Mouse (Mus musculus) limb, embryonic 14.5 days (tissue): Measurements from ENCODE around the gene Bag6. TPM values are rescaled to one million over a fixed set of nuclear protein-coding genes. Genes with fewer than 3 reads are reported as not detected.

Experiments
- ATAC-seq: fragments of 200-750 bp; cut with Nextera tagmentation; 2 replicates; pipeline ENCODE4 v1.8.0; 2017; ENCODE audit warnings: low read depth, moderate number of reproducible peaks, moderate TSS enrichment; ENCODE audit not compliant: low FRiP score
- DNase-seq: peaks from one replicate; pipeline ENCODE4 v3.0.0-alpha.2; 2015; ENCODE audit warnings: low spot score
- H3K27ac ChIP-seq: fragments of 300-500 bp; sonication (generic); replicated peaks from 2 replicates; pipeline ENCODE4 v1.5.1; 2014; ENCODE audit warnings: low read depth, mild to moderate bottlenecking, low read length, moderate library complexity, mixed read lengths
- H3K27me3 ChIP-seq: fragments of 300-500 bp; sonication (generic); 2 replicates; pipeline ENCODE4 v1.6.1; 2014; ENCODE audit warnings: low read length, mixed read lengths; ENCODE audit not compliant: control insufficient read depth, insufficient read depth
- H3K36me3 ChIP-seq: fragments of 300-500 bp; sonication (generic); 2 replicates; pipeline ENCODE4 v1.6.1; 2014; ENCODE audit warnings: mild to moderate bottlenecking, low read length, moderate library complexity, mixed read lengths; ENCODE audit not compliant: control insufficient read depth, insufficient read depth
- H3K4me1 ChIP-seq: fragments of 300-500 bp; sonication (generic); 2 replicates; pipeline ENCODE4 v1.6.1; 2014; ENCODE audit warnings: antibody characterized with exemption, low read length, mixed read lengths; ENCODE audit not compliant: control insufficient read depth, insufficient read depth
- H3K4me2 ChIP-seq: fragments of 300-500 bp; sonication (generic); replicated peaks from 2 replicates; pipeline ENCODE4 v1.6.1; 2014; ENCODE audit warnings: low read depth, mild to moderate bottlenecking, low read length, moderate library complexity; ENCODE audit not compliant: severe bottlenecking
- H3K4me3 ChIP-seq: fragments of 300-500 bp; sonication (generic); replicated peaks from 2 replicates; pipeline ENCODE4 v1.5.1; 2014; ENCODE audit warnings: low read length
- H3K9ac ChIP-seq: fragments of 300-500 bp; sonication (generic); 2 replicates; pipeline ENCODE4 v1.6.1; 2014; ENCODE audit warnings: mild to moderate bottlenecking, low read depth, low read length, moderate library complexity; ENCODE audit not compliant: severe bottlenecking
- H3K9me3 ChIP-seq: fragments of 300-500 bp; sonication (generic); 2 replicates; pipeline ENCODE4 v1.6.1; 2016; ENCODE audit warnings: low read length; ENCODE audit not compliant: control insufficient read depth
- POLR2A ChIP-seq: fragments of 200-500 bp; IDR thresholded peaks from 2 replicates; pipeline ENCODE4 v1.8.0; 2012; ENCODE audit warnings: inconsistent platforms, mild to moderate bottlenecking, moderate library complexity, borderline replicate concordance; ENCODE audit not compliant: insufficient read depth, insufficient read length; ENCODE audit errors: extremely low read depth
- WGBS: fragments of 180-500 bp; shearing (Covaris S2); extraction: QIAGEN DNeasy Blood & Tissue Kit; methylation state at CpG from one replicate; pipeline ENCODE4 v1.1.7; 2014; 5-methylcytosine and 5-hydroxymethylcytosine counted together
- polyA plus RNA-seq, 2 experiments: library from polyadenylated mRNA; depleted of rRNA in 1 of 2; stranded (reverse) in 1 of 2; unstranded in 1 of 2; fragments of >200 nt; fragmentation: Nextera tagmentation in 1 of 2; extraction: Ambion mirVana in 1 of 2; gene quantifications; 2 replicates each; pipeline versions ENCODE4 v1.2.1 to v1.2.3; 2012 to 2014

Gene Bag6
- polyA plus RNA-seq, 2 experiments: 76.2 to 265 TPM

DNA sequence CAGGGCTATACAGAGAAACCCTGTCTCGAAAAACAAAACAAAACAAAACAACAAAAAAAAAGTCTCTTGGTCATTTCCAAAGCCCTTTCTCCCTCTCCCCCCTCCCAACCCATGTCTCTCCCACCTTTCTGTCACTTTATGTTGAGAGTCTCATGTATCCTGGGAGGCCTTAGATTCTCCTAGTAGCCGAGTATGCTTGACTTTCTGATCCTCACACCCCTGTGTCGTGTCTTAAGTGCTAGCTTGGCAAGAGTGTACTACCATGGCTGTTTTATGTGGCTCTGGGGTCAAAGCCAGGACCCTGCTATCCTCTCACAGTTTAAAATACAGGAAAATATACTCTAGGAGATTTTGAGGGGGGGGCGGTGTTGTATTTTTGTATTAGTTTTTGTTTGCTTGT is 52.4 kb downstream of the Bag6 start:
- Histone ChIP-seq H3K9me3 (no peaks in the 10 kb centered on the region), H3K9ac (no peak overlapping the region), H3K4me2 (no peak overlapping the region), H3K4me3 (no peak overlapping the region), H3K4me1 (peaks cover 8% of the 10 kb centered on the region), H3K36me3 (no peaks in the 10 kb centered on the region), H3K27ac (0 out of 2 replicates have a peak overlapping the region, but pooled peaks have one; percentile 26), H3K27me3 (no peaks in the 10 kb centered on the region)
- no peak for DNase-seq
- ATAC-seq: no peak
- 62% methylated on average over 4 of the region's 4 CpGs for whole genome bisulfite sequencing
- no peak for TF ChIP-seq POLR2A

DNA sequence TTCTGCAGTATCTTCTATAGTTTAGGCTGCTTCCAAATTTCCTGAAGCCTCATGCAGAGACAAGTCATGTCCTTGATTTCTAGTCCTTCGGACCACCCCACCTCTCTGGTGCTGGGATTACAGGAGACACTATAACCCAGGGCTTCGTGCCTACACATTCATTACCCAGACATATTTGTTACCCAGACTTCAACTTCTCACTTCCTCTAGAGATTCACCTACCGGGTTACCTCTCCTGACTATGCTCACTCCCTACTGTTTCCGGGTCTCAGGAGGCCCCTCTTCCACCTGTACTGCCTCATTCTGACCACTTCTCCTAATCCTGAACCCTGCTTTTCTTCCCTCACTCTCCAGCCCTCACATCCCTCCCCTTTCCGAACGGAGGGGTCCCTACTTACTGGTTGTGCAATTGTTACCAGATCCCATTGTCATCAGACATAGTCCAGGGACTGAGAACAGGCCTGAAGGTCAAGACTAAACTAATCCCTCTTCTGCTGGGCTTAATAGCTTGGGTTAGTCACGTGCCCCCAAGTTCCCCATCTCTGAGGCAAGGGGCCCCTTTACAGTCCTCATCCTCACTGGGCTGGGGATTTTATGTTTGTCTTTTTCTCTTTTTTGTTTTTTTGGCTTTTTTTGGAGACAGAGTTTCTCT is 53.1 kb downstream of the Bag6 start, which contains the start of gene Lst1:
Gene Lst1, minus strand, starts transcription at position 481 of the 652 bp plus-strand sequence.
- DNase-seq (no peak), ATAC-seq (no peak)
- no peak for TF ChIP-seq POLR2A
- 68% methylated on average over 7 of the region's 7 CpGs for WGBS
- H3K4me2 ChIP-seq: no peak within 1 kb of the TSS
- H3K9ac ChIP-seq: no peak within 1 kb of the TSS
- no peaks in the 10 kb centered on the region for H3K27me3 ChIP-seq
- H3K27ac ChIP-seq: 0 out of 2 replicates have a peak within 1 kb of the TSS, but pooled peaks have one; percentile 26
- no peaks in the 10 kb centered on the region for H3K9me3 ChIP-seq
- H3K4me1 ChIP-seq: peaks cover 8% of the 10 kb centered on the region
- H3K4me3 ChIP-seq: no peak within 1 kb of the TSS
- no peaks in the 10 kb centered on the region for H3K36me3 ChIP-seq

DNA sequence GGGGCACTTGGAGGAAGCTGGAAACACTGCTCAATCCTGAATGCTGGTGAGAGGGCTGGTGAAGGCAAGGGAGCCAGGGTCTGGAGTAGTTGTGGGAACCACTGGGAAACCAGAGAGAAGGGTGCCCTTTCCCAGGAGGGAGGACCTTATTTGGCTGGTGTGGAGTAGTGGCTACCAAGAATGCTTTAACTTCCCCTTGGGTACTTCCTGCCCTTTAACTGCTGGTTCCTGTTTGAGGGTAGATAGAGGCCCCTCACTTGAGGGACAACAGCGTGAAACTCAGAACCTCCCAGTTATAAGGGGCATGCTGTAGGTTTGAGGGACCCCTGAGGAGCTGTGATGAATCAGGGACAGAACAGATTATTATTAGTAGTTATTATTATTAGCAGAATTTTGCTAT is 54.2 kb downstream of the Bag6 start:
- no peak for ATAC-seq
- Histone ChIP-seq H3K27me3 (no peaks in the 10 kb centered on the region; the same call in 1 of the 2 replicates), H3K4me3 (no peak overlapping the region), H3K9ac (no peak overlapping the region), H3K36me3 (no peaks in the 10 kb centered on the region), H3K9me3 (no peaks in the 10 kb centered on the region), H3K27ac (no peak overlapping the region), H3K4me2 (no peak overlapping the region), H3K4me1 (peaks cover 8% of the 10 kb centered on the region)
- WGBS: 80% methylated on average over 1 of the region's 1 CpGs
- no peak for TF ChIP-seq POLR2A
- no peak for DNase-seq

DNA sequence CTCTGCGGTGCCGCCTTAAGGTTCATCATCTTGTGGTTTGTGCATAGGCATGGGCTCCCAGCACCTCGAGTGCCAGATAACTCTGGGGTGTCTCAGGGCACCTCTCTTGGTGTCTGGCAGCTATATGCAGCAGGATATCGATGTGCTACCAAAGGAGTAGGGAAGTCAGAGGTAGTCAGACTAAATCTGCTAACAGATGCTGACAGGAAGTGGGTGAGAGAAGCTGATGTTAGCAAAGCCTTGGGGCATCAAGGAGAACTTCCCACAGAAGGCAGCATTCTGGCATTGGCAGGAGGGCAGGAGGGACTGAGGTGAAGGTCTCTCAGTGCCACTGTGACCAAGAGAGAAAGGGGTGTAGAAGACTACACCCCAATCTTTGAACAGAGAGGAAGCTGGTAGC is 55.1 kb downstream of the Bag6 start:
- Histone ChIP-seq H3K9me3 (no peaks in the 10 kb centered on the region), H3K4me3 (no peak overlapping the region), H3K27ac (no peak overlapping the region), H3K4me2 (no peak overlapping the region), H3K27me3 (peaks cover 5% of the 10 kb centered on the region; the same call in 1 of the 2 replicates), H3K9ac (no peak overlapping the region), H3K4me1 (peaks cover 8% of the 10 kb centered on the region), H3K36me3 (no peaks in the 10 kb centered on the region)
- DNase-seq (no peak), ATAC-seq (no peak)
- no peak for TF ChIP-seq POLR2A
- 73% methylated on average over 4 of the region's 4 CpGs for WGBS

DNA sequence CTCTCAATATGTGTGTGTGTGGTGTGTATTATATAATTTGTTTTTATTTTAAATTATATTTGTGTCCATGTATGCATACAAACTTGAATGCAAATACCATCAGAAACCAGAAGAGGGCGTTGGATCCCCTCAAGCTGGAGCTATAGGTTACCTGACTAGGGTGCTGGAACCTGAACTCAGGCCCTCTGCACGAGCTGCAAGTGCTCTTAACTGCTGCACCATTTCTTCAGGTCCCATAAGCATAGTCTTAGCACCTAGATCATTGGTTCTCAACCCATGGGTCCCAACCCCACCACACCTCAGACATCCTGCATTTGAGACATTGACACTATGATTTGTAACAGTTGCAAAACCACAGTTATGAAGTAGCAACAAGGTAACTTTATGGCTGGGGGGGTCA is 56.7 kb downstream of the Bag6 start:
- Histone ChIP-seq H3K9me3 (no peaks in the 10 kb centered on the region), H3K27me3 (peaks cover 21% of the 10 kb centered on the region), H3K4me1 (peaks cover 5% of the 10 kb centered on the region; the same call in 1 of the 2 replicates), H3K9ac (no peak overlapping the region), H3K4me3 (no peak overlapping the region), H3K27ac (no peak overlapping the region), H3K4me2 (no peak overlapping the region), H3K36me3 (no peaks in the 10 kb centered on the region)
- ATAC-seq (no peak), DNase-seq (no peak)
- 66% methylated on average over 2 of the region's 2 CpGs for WGBS
- no peak for TF ChIP-seq POLR2A
